Comparison of ENCODE assay signal across 27 mouse cellular contexts in the genomic region with DNA sequence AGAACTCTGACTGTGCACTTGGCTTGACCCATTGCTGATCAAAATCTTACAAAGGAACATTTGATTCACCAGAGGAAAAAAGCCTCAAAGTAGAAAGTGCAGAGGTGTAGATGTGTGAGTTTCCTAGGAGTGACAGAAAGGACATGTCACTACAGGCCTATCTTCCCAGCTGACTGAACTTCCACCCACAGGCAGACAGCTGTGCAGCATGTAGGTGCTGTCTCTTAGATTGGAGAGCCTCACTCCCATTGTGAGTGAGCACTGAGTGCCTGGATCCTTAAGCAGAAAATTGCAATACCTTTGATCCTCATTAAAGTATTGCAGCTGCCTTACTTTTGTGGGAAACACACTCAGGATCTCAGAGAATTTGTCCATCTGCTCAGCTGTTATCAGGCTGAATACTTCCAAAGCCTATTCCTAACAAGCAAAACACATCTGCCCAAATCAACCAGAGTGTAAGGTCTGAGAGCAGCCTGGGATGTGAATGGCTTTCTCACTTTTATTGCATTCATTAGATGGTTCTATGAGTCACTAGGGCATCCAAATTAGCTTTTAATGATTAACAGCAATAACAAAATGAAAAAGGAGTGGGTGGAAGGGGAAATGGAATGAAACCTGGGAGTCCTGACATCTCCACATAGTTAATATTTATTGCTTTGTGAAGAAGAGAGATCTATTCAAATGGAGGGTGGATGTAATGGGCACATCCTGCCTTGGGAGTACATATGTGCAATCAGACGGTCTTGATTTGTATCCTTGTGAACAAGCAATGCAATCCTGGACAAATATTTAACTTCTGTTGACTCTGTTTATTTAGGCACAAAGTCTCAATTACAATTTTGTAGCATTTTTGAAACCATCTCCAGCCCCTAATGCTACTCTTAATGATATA.
A peak's percentile ranks its signal among the peaks of the same experiment; 100 is the strongest.
DNase-seq lines count a peak whose midpoint lies in the region; ATAC-seq and TF ChIP-seq lines count a peak whose summit lies in the region.
"Had no signal": no experiment of that assay in that cellular context is flagged by ENCODE, and none has a peak within 500 bp of the region (broad histone marks: within the 10 kb centered on the region; RNA-seq: fewer than 3 reads in every experiment).

No protein-coding gene starts in this region.

- 63% methylated on average over 1 of the region's 1 CpGs for WGBS in hindbrain, embryonic 14.5 days
- WGBS in hindbrain, embryonic 10.5 days: 88% methylated on average over 1 of the region's 1 CpGs
- 83% methylated on average over 1 of the region's 1 CpGs for WGBS in midbrain, postnatal 0 days
- 100% methylated on average over 1 of the region's 1 CpGs for WGBS in midbrain, embryonic 10.5 days
- 50% methylated on average over 1 of the region's 1 CpGs for WGBS in neural tube, embryonic 14.5 days

- DNase-seq in hindbrain, embryonic 14.5 days (ENCODE audit: low spot score): no peak
- DNase-seq in hindbrain, embryonic 10.5 days (ENCODE audit: low spot score): no peak
- DNase-seq in midbrain, postnatal 0 days (ENCODE audit: low spot score): peak; percentile 3
- no peak for DNase-seq in midbrain, embryonic 10.5 days (ENCODE audit: low spot score)
- peak; percentile 62 for DNase-seq in brain, adult 2 months (ENCODE audit: low read depth, low spot score)
- DNase-seq: adrenal gland, adult 2 months; adrenal gland, postnatal 36 days; B cell, adult 2 months; cerebellum, adult 2 months; cerebellum, postnatal 14 days; heart, postnatal 10 days; kidney, adult 18-20 months; layer of hippocampus, adult 9-11 months; lung, embryonic 14.5 days; lung, postnatal 14 days; thymus, adult 2 months had no signal

- no peak overlapping the region for H3K4me3 ChIP-seq in hindbrain, embryonic 14.5 days (replicated peaks; ENCODE audit: low read length)
- H3K4me3 ChIP-seq in hindbrain, embryonic 10.5 days: no peak overlapping the region
- H3K4me3 ChIP-seq in midbrain, postnatal 0 days (ENCODE audit: low read depth, low read length): no peak overlapping the region
- no peak overlapping the region for H3K4me3 ChIP-seq in midbrain, embryonic 10.5 days
- H3K4me3 ChIP-seq in neural tube, embryonic 14.5 days (ENCODE audit: low read depth, low read length): no peak overlapping the region
- H3K4me3 ChIP-seq: forebrain, embryonic 13.5 days; heart, embryonic 13.5 days; limb, embryonic 10.5 days; limb, embryonic 15.5 days; liver, embryonic 15.5 days; myocyte had no signal

- H3K36me3 ChIP-seq in hindbrain, embryonic 14.5 days (replicated peaks; ENCODE audit: control insufficient read depth, insufficient read depth): no peaks in the 10 kb centered on the region
- H3K36me3 ChIP-seq in hindbrain, embryonic 10.5 days: no peaks in the 10 kb centered on the region
- H3K36me3 ChIP-seq in midbrain, postnatal 0 days (ENCODE audit: insufficient read depth, low read length): no peaks in the 10 kb centered on the region
- no peaks in the 10 kb centered on the region for H3K36me3 ChIP-seq in midbrain, embryonic 10.5 days
- H3K36me3 ChIP-seq in neural tube, embryonic 14.5 days (ENCODE audit: control insufficient read depth, insufficient read depth, low read length): no peaks in the 10 kb centered on the region
- H3K36me3 ChIP-seq: heart, embryonic 13.5 days; limb, embryonic 10.5 days; limb, embryonic 15.5 days; liver, embryonic 15.5 days had no signal

- H3K4me2 ChIP-seq in hindbrain, embryonic 14.5 days (replicated peaks): no peak overlapping the region
- no peak overlapping the region for H3K4me2 ChIP-seq in midbrain, postnatal 0 days (ENCODE audit: low read depth, low read length, poor library complexity, severe bottlenecking)
- no peak overlapping the region for H3K4me2 ChIP-seq in neural tube, embryonic 14.5 days (ENCODE audit: low read depth, low read length)
- H3K4me2 ChIP-seq: forebrain, embryonic 13.5 days; heart, embryonic 13.5 days; limb, embryonic 15.5 days; liver, embryonic 15.5 days; lung, embryonic 14.5 days; midbrain, embryonic 11.5 days had no signal

- peak; percentile 46; the same call in 1 of the 2 replicates for ATAC-seq in hindbrain, embryonic 14.5 days (ENCODE audit: low FRiP score)
- ATAC-seq in midbrain, postnatal 0 days (ENCODE audit: low FRiP score): no peak
- peak; percentile 86 for ATAC-seq in neural tube, embryonic 14.5 days (ENCODE audit: low read depth)
- ATAC-seq: activated CD4-positive, CD25-positive, alpha-beta regulatory T cell, adult 4 months; forebrain, embryonic 13.5 days; midbrain, embryonic 16.5 days had no signal

- no peaks in the 10 kb centered on the region for H3K9me3 ChIP-seq in hindbrain, embryonic 14.5 days (ENCODE audit: control insufficient read depth, low read length)
- no peaks in the 10 kb centered on the region for H3K9me3 ChIP-seq in hindbrain, embryonic 10.5 days
- H3K9me3 ChIP-seq in midbrain, postnatal 0 days (ENCODE audit: low read length): no peaks in the 10 kb centered on the region
- no peaks in the 10 kb centered on the region for H3K9me3 ChIP-seq in midbrain, embryonic 10.5 days (replicated peaks)
- H3K9me3 ChIP-seq in neural tube, embryonic 14.5 days (ENCODE audit: control insufficient read depth, low read length): no peaks in the 10 kb centered on the region
- H3K9me3 ChIP-seq: forebrain, embryonic 13.5 days; heart, embryonic 13.5 days; limb, embryonic 10.5 days; limb, embryonic 15.5 days; liver, embryonic 15.5 days had no signal

- no peak for TF ChIP-seq CTCF in midbrain, postnatal 0 days (IDR thresholded peaks at IDR 0.05)

- no peak overlapping the region for H3K9ac ChIP-seq in hindbrain, embryonic 14.5 days
- H3K9ac ChIP-seq in midbrain, postnatal 0 days (replicated peaks; ENCODE audit: low read length, poor library complexity, severe bottlenecking): no peak overlapping the region
- no peak overlapping the region for H3K9ac ChIP-seq in neural tube, embryonic 14.5 days (replicated peaks; ENCODE audit: low read depth, low read length)
- H3K9ac ChIP-seq: forebrain, embryonic 13.5 days; heart, embryonic 13.5 days; limb, embryonic 15.5 days; liver, embryonic 15.5 days; lung, embryonic 14.5 days had no signal

- H3K4me1 ChIP-seq in hindbrain, embryonic 14.5 days (replicated peaks; ENCODE audit: control insufficient read depth, insufficient read depth, low read length): no peaks in the 10 kb centered on the region; the same call in 1 of the 2 replicates
- H3K4me1 ChIP-seq in hindbrain, embryonic 10.5 days (replicated peaks): no peaks in the 10 kb centered on the region
- H3K4me1 ChIP-seq in midbrain, postnatal 0 days (ENCODE audit: insufficient read depth, low read length): no peaks in the 10 kb centered on the region
- no peaks in the 10 kb centered on the region for H3K4me1 ChIP-seq in midbrain, embryonic 10.5 days
- no peaks in the 10 kb centered on the region for H3K4me1 ChIP-seq in neural tube, embryonic 14.5 days (ENCODE audit: control insufficient read depth, insufficient read depth, low read length)
- H3K4me1 ChIP-seq: forebrain, embryonic 13.5 days; heart, embryonic 13.5 days; limb, embryonic 10.5 days; limb, embryonic 15.5 days; liver, embryonic 15.5 days had no signal

- H3K27ac ChIP-seq in hindbrain, embryonic 14.5 days: no peak overlapping the region
- no peak overlapping the region for H3K27ac ChIP-seq in hindbrain, embryonic 10.5 days
- no peak overlapping the region for H3K27ac ChIP-seq in midbrain, postnatal 0 days (ENCODE audit: low read depth, low read length)
- H3K27ac ChIP-seq in midbrain, embryonic 10.5 days (replicated peaks): no peak overlapping the region
- H3K27ac ChIP-seq in neural tube, embryonic 14.5 days (ENCODE audit: low read depth, low read length): no peak overlapping the region
- H3K27ac ChIP-seq: forebrain, embryonic 13.5 days; heart, embryonic 13.5 days; kidney, postnatal 0 days; limb, embryonic 10.5 days; limb, embryonic 15.5 days; liver, embryonic 15.5 days had no signal

- no peaks in the 10 kb centered on the region for H3K27me3 ChIP-seq in hindbrain, embryonic 14.5 days (ENCODE audit: control insufficient read depth, insufficient read depth, low read length)
- no peaks in the 10 kb centered on the region for H3K27me3 ChIP-seq in hindbrain, embryonic 10.5 days (ENCODE audit: insufficient read depth, poor library complexity, severe bottlenecking)
- H3K27me3 ChIP-seq in midbrain, postnatal 0 days (ENCODE audit: insufficient read depth, low read length): no peaks in the 10 kb centered on the region
- no peaks in the 10 kb centered on the region for H3K27me3 ChIP-seq in midbrain, embryonic 10.5 days (ENCODE audit: low read depth, poor library complexity, severe bottlenecking)
- no peaks in the 10 kb centered on the region for H3K27me3 ChIP-seq in neural tube, embryonic 14.5 days (ENCODE audit: control insufficient read depth, insufficient read depth, low read length)
- H3K27me3 ChIP-seq: forebrain, embryonic 13.5 days; heart, embryonic 13.5 days; limb, embryonic 15.5 days; liver, embryonic 15.5 days had no signal

Comparison
In these comparisons a context has a peak if more than half of its experiments do, and no peak if none do; other contexts are left out.
1. DNase-seq: peak in midbrain, postnatal 0 days (single experiment) and brain, adult 2 months (single experiment); none in hindbrain, embryonic 14.5 days (single experiment), hindbrain, embryonic 10.5 days (single experiment) and midbrain, embryonic 10.5 days (single experiment).